Mouse (Mus musculus): ENCODE measurements around the gene Adamts4. TPM values are rescaled to one million over a fixed set of nuclear protein-coding genes. Genes with fewer than 3 reads are reported as not detected.

The Adamts4 gene
- total and polyA plus RNA-seq, 3 experiments: 0.04 to 0.25 (median 0.09) TPM

DNA sequence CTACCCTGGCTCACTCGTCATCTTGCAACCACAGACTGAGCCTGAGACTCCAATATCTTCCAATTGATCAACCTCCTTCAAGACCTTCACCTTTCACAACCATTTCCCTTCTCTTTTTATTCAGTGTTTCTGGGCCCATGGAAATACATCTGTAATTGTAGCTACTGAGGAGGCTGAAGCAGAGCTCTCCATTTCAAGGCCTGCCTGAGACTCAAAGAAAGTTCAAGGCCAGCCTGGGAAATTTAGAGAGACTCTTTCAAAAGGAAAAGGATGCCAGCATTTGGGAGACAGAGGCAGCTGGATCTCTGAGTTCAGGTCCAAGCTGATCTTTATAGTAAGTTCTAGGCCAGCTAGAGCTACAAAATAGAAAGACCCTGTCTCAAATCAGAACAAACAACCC lies 22.3 kb upstream of the Adamts4 start:
- peaks cover 0 to 12% of the 10 kb centered on the region in 2 experiments for H3K36me3 ChIP-seq (replicated peaks in 1 of 2; ENCODE audit: control insufficient read depth in 1 of 2, insufficient read depth in 1 of 2, low read length in 1 of 2)
- in situ Hi-C loops (cut with MboI; ENCODE audit: low pct_ligation_motif_present, low pct_unique_long_range_greater_than_20kb, low sequenced_read_pairs): loop anchor here (10.0 kb wide), 1 partner anchor 333 kb away; no protein-coding TSS in a partner anchor
- H3K9ac ChIP-seq (ENCODE audit: insufficient read depth, low read depth): no peak overlapping the region
- H3K4me2 ChIP-seq (ENCODE audit: insufficient read depth, low read depth, poor library complexity, severe bottlenecking): no peak overlapping the region
- no peak overlapping the region for H3K4me3 ChIP-seq (replicated peaks in 1 of 3; ENCODE audit: low read depth in 2 of 3, low read length in 2 of 3, poor library complexity in 1 of 3)
- H3K27me3 ChIP-seq (replicated peaks): no peaks in the 10 kb centered on the region
- H3K4me1 ChIP-seq (ENCODE audit: control insufficient read depth in 1 of 2, insufficient read depth in 2 of 2): peaks cover 11 to 53% of the 10 kb centered on the region in 2 experiments
- no peak overlapping the region for H3K27ac ChIP-seq (ENCODE audit: insufficient read depth, low read depth)
- dilution Hi-C loops (cut with MboI; ENCODE audit: extremely low pct_ligation_motif_present, extremely low pct_unique_long_range_greater_than_20kb, low sequenced_read_pairs): no loop called here
- H3K9me3 ChIP-seq (replicated peaks; ENCODE audit: low read length): no peaks in the 10 kb centered on the region
- TF ChIP-seq EP300 (IDR thresholded peaks at IDR 0.05; ENCODE audit: low read length) (no peak), POLR2A (IDR thresholded peaks at IDR 0.05; ENCODE audit: low read depth, low read length) (no peak), TBP (conservative IDR thresholded peaks at IDR 0.05; ENCODE audit: low read depth, low read length) (no peak), TCF12 (IDR thresholded peaks at IDR 0.05; ENCODE audit: low read depth, low read length) (no peak), ZMIZ1 (IDR thresholded peaks at IDR 0.05; ENCODE audit: low read depth, low read length) (no peak), E2F4 (IDR thresholded peaks at IDR 0.05; ENCODE audit: insufficient replicate concordance, low read depth, low read length) (no peak), CHD2 (IDR thresholded peaks at IDR 0.05; ENCODE audit: low read length) (no peak), HCFC1 (IDR thresholded peaks at IDR 0.05; ENCODE audit: low read depth, low read length) (no peak), MAX (IDR thresholded peaks at IDR 0.05; ENCODE audit: low read length) (no peak), ZNF384 (IDR thresholded peaks at IDR 0.05; ENCODE audit: low read depth, low read length) (no peak), MEF2A (IDR thresholded peaks at IDR 0.05; ENCODE audit: borderline replicate concordance, low read depth, low read length) (no peak), ZKSCAN1 (IDR thresholded peaks at IDR 0.05; ENCODE audit: borderline replicate concordance, low read depth, low read length) (no peak), MAZ (IDR thresholded peaks at IDR 0.05; ENCODE audit: low read depth, low read length) (no peak), ELF1 (IDR thresholded peaks at IDR 0.05; ENCODE audit: low read depth, low read length) (no peak), ETS1 (conservative IDR thresholded peaks at IDR 0.05; ENCODE audit: low read depth, low read length) (no peak), PAX5 (IDR thresholded peaks at IDR 0.05; ENCODE audit: low read length) (no peak), RAD21 (IDR thresholded peaks at IDR 0.05; ENCODE audit: low read depth, low read length) (no peak), GABPA (IDR thresholded peaks at IDR 0.05; ENCODE audit: insufficient replicate concordance, low read depth, low read length) (no peak), USF2 (conservative IDR thresholded peaks at IDR 0.05; ENCODE audit: low read depth, low read length) (no peak), MXI1 (IDR thresholded peaks at IDR 0.05; ENCODE audit: low read depth, low read length) (no peak)
- DNase-seq (ENCODE audit: extremely low read depth): no peak
- H3K79me2 ChIP-seq (replicated peaks; ENCODE audit: control insufficient read depth, extremely low read depth, insufficient read depth, poor library complexity, severe bottlenecking): no peaks in the 10 kb centered on the region

DNA sequence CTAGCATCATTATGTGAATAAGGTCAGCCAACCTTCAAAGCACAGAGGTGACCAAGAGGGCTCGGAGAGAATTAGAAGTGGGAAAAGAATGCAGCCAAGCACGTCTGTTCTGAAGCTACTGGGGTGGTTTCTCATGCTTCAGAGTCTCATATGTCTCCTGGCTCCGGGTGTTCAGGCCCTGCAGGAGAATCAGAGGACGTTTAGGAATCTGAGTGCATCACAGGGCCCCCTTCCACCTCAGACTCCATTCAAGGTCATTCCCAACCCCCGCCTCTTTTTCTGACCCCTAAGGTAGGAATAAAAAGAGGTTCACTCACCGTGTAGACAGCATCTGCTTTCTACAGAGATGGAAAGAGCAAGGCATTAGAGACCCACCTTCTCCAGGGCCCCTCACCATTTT lies 20.5 kb upstream of the Adamts4 start:
- TF ChIP-seq NRF1 (IDR thresholded peaks at IDR 0.05; ENCODE audit: low read depth, low read length): no peak
- no peak for TF ChIP-seq RAD21 (IDR thresholded peaks at IDR 0.05; ENCODE audit: low read depth, low read length)
- TF ChIP-seq MAFK (IDR thresholded peaks at IDR 0.05; ENCODE audit: insufficient replicate concordance, low read length): no peak
- no peak for TF ChIP-seq CTCF (conservative IDR thresholded peaks at IDR 0.05 in 1 of 2, IDR thresholded peaks at IDR 0.05 in 1 of 2; ENCODE audit: low read depth in 2 of 2, low read length in 2 of 2)
- no peak for TF ChIP-seq ELF1 (IDR thresholded peaks at IDR 0.05; ENCODE audit: low read depth, low read length)
- no peak for TF ChIP-seq USF1 (IDR thresholded peaks at IDR 0.05; ENCODE audit: low read depth, low read length)
- no peak for TF ChIP-seq KAT2A (IDR thresholded peaks at IDR 0.05; ENCODE audit: insufficient replicate concordance, low read length)
- no peak for TF ChIP-seq ZNF384 (IDR thresholded peaks at IDR 0.05; ENCODE audit: low read depth, low read length)
- no peak for TF ChIP-seq GABPA (IDR thresholded peaks at IDR 0.05; ENCODE audit: insufficient replicate concordance, low read depth, low read length)
- Histone ChIP-seq H3K36me3 (replicated peaks in 1 of 2; ENCODE audit: control insufficient read depth in 1 of 2, insufficient read depth in 1 of 2, low read length in 1 of 2) (peaks cover 10 to 21% of the 10 kb centered on the region in 2 experiments), H3K9me3 (replicated peaks; ENCODE audit: low read length) (no peaks in the 10 kb centered on the region), H3K79me2 (replicated peaks; ENCODE audit: control insufficient read depth, extremely low read depth, insufficient read depth, poor library complexity, severe bottlenecking) (no peaks in the 10 kb centered on the region), H3K4me2 (ENCODE audit: insufficient read depth, low read depth, poor library complexity, severe bottlenecking) (no peak overlapping the region), H3K27me3 (replicated peaks) (no peaks in the 10 kb centered on the region), H3K4me3 (replicated peaks in 1 of 3; ENCODE audit: low read depth in 2 of 3, low read length in 2 of 3, poor library complexity in 1 of 3) (no peak overlapping the region), H3K4me1 (ENCODE audit: control insufficient read depth in 1 of 2, insufficient read depth in 2 of 2) (peaks cover 11 to 68% of the 10 kb centered on the region in 2 experiments), H3K27ac (ENCODE audit: insufficient read depth, low read depth) (no peak overlapping the region), H3K9ac (ENCODE audit: insufficient read depth, low read depth) (no peak overlapping the region)
- in situ Hi-C loops (cut with MboI; ENCODE audit: low pct_ligation_motif_present, low pct_unique_long_range_greater_than_20kb, low sequenced_read_pairs) (loop anchor here (10.0 kb wide), 1 partner anchor 335 kb away; no protein-coding TSS in a partner anchor), dilution Hi-C loops (cut with MboI; ENCODE audit: extremely low pct_ligation_motif_present, extremely low pct_unique_long_range_greater_than_20kb, low sequenced_read_pairs) (no loop called here)
- DNase-seq (ENCODE audit: extremely low read depth): no peak
